Mouse (Mus musculus) adrenal gland, postnatal 25 days (tissue): ENCODE data around the gene Emc10. TPM values are rescaled to one million over a fixed set of nuclear protein-coding genes. Genes with fewer than 3 reads are reported as not detected.

Experiments
- DNase-seq: peaks from one replicate; pipeline ENCODE4 v3.0.0; 2021; ENCODE audit warnings: mixed read lengths
- total RNA-seq: library from RNA; stranded (reverse); gene quantifications from 2 replicates; pipeline ENCODE4 v1.2.3, GENCODE M21; 2021

Gene Emc10
- total RNA-seq, 1 experiment from 2014 or later, result 97.6 TPM

GRCm38 (mm10) chr7:44485572-44486195 lies 10.6 kb downstream of the Emc10 start:
- DNase-seq, result no peak

- peak; percentile 67 for DNase-seq
Measured at GRCm38 (mm10) chr7:44484841-44485571, 11.3 kb downstream of the Emc10 start.

GRCm38 (mm10) chr7:44484109-44484508 lies 12.2 kb downstream of the Emc10 start:
- DNase-seq, result no peak

- no peak for DNase-seq
Measured at GRCm38 (mm10) chr7:44482836-44483435, 13.4 kb downstream of the Emc10 start.

GRCm38 (mm10) chr7:44475046-44475614 lies 21.2 kb downstream of the Emc10 start:
- no peak for DNase-seq

GRCm38 (mm10) chr7:44474419-44474818 lies 21.9 kb downstream of the Emc10 start:
- DNase-seq, result no peak

GRCm38 (mm10) chr7:44472961-44473646 lies 23.2 kb downstream of the Emc10 start:
- no peak for DNase-seq

GRCm38 (mm10) chr7:44472558-44472885 lies 23.8 kb downstream of the Emc10 start:
- DNase-seq, result no peak

GRCm38 (mm10) chr7:44471880-44472557 lies 24.3 kb downstream of the Emc10 start:
- no peak for DNase-seq

GRCm38 (mm10) chr7:44470696-44471612 lies 25.4 kb downstream of the Emc10 start:
- no peak for DNase-seq

- DNase-seq, result no peak
Measured at GRCm38 (mm10) chr7:44469677-44470675, 26.4 kb downstream of the Emc10 start.

- DNase-seq, result no peak
Measured at GRCm38 (mm10) chr7:44468644-44469285, 27.6 kb downstream of the Emc10 start.

GRCm38 (mm10) chr7:44467811-44468411 lies 28.4 kb downstream of the Emc10 start, which contains the start of gene Josd2:
TSS of gene Josd2 (plus strand) at chr7:44467980.
- peak; percentile 88 for DNase-seq

GRCm38 (mm10) chr7:44466888-44467311 lies 29.4 kb downstream of the Emc10 start:
- no peak for DNase-seq

GRCm38 (mm10) chr7:44466006-44466887 lies 30.1 kb downstream of the Emc10 start:
- DNase-seq, result no peak

GRCm38 (mm10) chr7:44465111-44465510 lies 31.2 kb downstream of the Emc10 start, which contains the start of gene Aspdh:
TSS of gene Aspdh (plus strand) at chr7:44465391.
- DNase-seq, result no peak

GRCm38 (mm10) chr7:44464511-44464910 lies 31.8 kb downstream of the Emc10 start:
- DNase-seq, result no peak
